Mouse (Mus musculus): Measurements from ENCODE around the gene Rac1. TPM values are rescaled to one million over a fixed set of nuclear protein-coding genes. Genes with fewer than 3 reads are reported as not detected.

Gene Rac1
- total and polyA plus RNA-seq, 2 experiments: 38.6 to 99.8 TPM

DNA sequence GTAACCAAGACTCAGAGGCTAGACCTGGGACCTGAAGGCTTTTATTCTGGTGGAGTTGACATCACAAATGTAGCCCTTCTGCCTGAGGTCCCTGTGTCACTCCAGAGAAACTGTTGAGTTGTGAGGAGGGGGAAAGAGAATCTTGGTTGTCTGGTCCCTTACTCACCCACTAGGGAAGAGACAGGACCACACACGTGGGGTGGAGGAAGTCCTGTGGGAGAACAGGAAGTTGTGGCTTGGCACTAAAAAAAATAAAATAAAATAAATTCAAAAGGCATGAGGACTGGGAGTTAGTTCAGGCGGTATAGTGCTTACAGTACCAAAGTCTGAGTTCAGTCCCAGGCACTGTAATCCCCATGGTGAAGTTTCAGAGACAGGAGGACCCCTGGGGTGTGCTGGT, 9.2 kb upstream of the Rac1 start:
- 48% methylated on average over 2 of the region's 2 CpGs for WGBS
- DNase-seq (ENCODE audit: extremely low read depth, low read depth, low spot score): no peak
- no peaks in the 10 kb centered on the region for H3K36me3 ChIP-seq (ENCODE audit: control insufficient read depth, insufficient read depth, low read length)
- H3K4me1 ChIP-seq (ENCODE audit: control insufficient read depth, insufficient read depth, low read length): no peaks in the 10 kb centered on the region
- H3K27ac ChIP-seq (replicated peaks; ENCODE audit: insufficient read depth, low read depth, low read length): no peak overlapping the region
- no peaks in the 10 kb centered on the region for H3K27me3 ChIP-seq (ENCODE audit: control insufficient read depth, insufficient read depth, low read length)
- no peak for TF ChIP-seq POLR2A (IDR thresholded peaks at IDR 0.05; ENCODE audit: extremely low read depth, insufficient read depth, low read length)
- TF ChIP-seq CTCF (IDR thresholded peaks at IDR 0.05; ENCODE audit: low read depth, low read length): no peak
- no peak overlapping the region for H3K4me3 ChIP-seq (ENCODE audit: insufficient read depth, low read depth, low read length)
- H3K79me2 ChIP-seq (ENCODE audit: control insufficient read depth, insufficient read depth, low read length): no peaks in the 10 kb centered on the region
- no peak overlapping the region for H3K9ac ChIP-seq (ENCODE audit: low read depth, low read length)

GRCm38 (mm10) chr5:143534922-143535321, 7.1 kb upstream of the Rac1 start:
- no peak for DNase-seq (ENCODE audit: extremely low read depth, low read depth, low spot score)
- 94% methylated on average over 4 of the region's 4 CpGs for WGBS
- no peak overlapping the region for H3K27ac ChIP-seq (replicated peaks; ENCODE audit: insufficient read depth, low read depth, low read length)

DNA sequence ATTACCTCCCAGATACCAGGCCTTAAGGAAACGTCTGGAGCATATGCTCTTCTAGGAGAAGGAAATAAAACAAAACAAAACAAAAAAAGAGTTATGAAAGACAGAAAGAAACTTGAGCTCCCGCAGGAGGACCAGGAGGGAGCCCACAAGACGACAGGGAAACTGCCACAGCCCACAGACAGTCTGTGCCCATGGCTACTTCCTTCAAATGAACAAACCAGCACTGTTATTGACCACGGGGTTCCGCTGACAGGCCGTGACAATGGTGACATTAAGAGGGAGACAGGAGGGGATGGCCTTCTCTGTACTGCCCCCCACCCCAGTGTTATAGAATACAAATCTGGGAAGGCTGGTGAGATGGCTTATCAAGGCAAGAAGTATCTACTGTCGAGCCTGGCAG, 2.9 kb upstream of the Rac1 start:
- no peak for DNase-seq (ENCODE audit: extremely low read depth, low read depth, low spot score)
- Histone ChIP-seq H3K27ac (replicated peaks; ENCODE audit: insufficient read depth, low read depth, low read length) (no peak overlapping the region), H3K9ac (ENCODE audit: low read depth, low read length) (no peak overlapping the region), H3K36me3 (ENCODE audit: control insufficient read depth, insufficient read depth, low read length) (no peaks in the 10 kb centered on the region), H3K79me2 (ENCODE audit: control insufficient read depth, insufficient read depth, low read length) (peaks cover 18% of the 10 kb centered on the region), H3K27me3 (ENCODE audit: control insufficient read depth, insufficient read depth, low read length) (no peaks in the 10 kb centered on the region), H3K4me3 (ENCODE audit: insufficient read depth, low read depth, low read length) (no peak overlapping the region), H3K4me1 (ENCODE audit: control insufficient read depth, insufficient read depth, low read length) (peaks cover 6% of the 10 kb centered on the region)
- 79% methylated on average over 7 of the region's 7 CpGs for WGBS
- TF ChIP-seq CTCF (IDR thresholded peaks at IDR 0.05; ENCODE audit: low read depth, low read length) (no peak), POLR2A (IDR thresholded peaks at IDR 0.05; ENCODE audit: extremely low read depth, insufficient read depth, low read length) (no peak)

More at GRCm38 (mm10) chr5:143534922-143535321, 7.1 kb upstream of the Rac1 start:
- Histone ChIP-seq H3K4me1 (ENCODE audit: control insufficient read depth, insufficient read depth, low read length) (no peaks in the 10 kb centered on the region), H3K27me3 (ENCODE audit: control insufficient read depth, insufficient read depth, low read length) (no peaks in the 10 kb centered on the region), H3K79me2 (ENCODE audit: control insufficient read depth, insufficient read depth, low read length) (no peaks in the 10 kb centered on the region), H3K9ac (ENCODE audit: low read depth, low read length) (no peak overlapping the region), H3K4me3 (ENCODE audit: insufficient read depth, low read depth, low read length) (no peak overlapping the region), H3K36me3 (ENCODE audit: control insufficient read depth, insufficient read depth, low read length) (no peaks in the 10 kb centered on the region)
- TF ChIP-seq POLR2A (IDR thresholded peaks at IDR 0.05; ENCODE audit: extremely low read depth, insufficient read depth, low read length): no peak
- TF ChIP-seq CTCF (IDR thresholded peaks at IDR 0.05; ENCODE audit: low read depth, low read length): no peak

DNA sequence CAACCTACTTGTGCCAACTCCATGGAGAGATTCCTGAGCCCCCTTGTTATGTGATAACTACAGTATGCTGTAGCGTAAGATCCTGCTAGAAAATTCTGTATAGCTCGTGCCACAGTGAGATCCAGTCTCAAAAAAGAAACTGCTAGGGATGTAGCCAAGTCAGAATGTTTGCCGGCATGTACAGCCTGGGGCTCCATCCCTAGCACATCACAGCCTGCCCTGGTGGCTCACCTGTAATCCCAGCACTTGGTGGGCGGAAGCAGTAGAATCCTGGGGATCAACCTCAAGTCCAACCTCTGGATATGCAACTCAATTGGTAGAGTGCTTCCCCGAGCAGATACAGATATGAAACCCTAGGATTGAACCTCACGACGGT, 460 bp upstream of the Rac1 start:
- no peak for TF ChIP-seq CTCF (IDR thresholded peaks at IDR 0.05; ENCODE audit: low read depth, low read length)
- TF ChIP-seq POLR2A (IDR thresholded peaks at IDR 0.05; ENCODE audit: extremely low read depth, insufficient read depth, low read length): no peak
- Histone ChIP-seq H3K79me2 (ENCODE audit: control insufficient read depth, insufficient read depth, low read length) (peaks cover 34% of the 10 kb centered on the region), H3K36me3 (ENCODE audit: control insufficient read depth, insufficient read depth, low read length) (no peaks in the 10 kb centered on the region), H3K4me3 (ENCODE audit: insufficient read depth, low read depth, low read length) (peak overlapping the region; percentile 82), H3K27ac (replicated peaks; ENCODE audit: insufficient read depth, low read depth, low read length) (peak overlapping the region; percentile 87), H3K9ac (ENCODE audit: low read depth, low read length) (peak overlapping the region; percentile 80), H3K27me3 (ENCODE audit: control insufficient read depth, insufficient read depth, low read length) (no peaks in the 10 kb centered on the region), H3K4me1 (ENCODE audit: control insufficient read depth, insufficient read depth, low read length) (peaks cover 15% of the 10 kb centered on the region)
- WGBS: 11% methylated on average over 7 of the region's 7 CpGs
- DNase-seq (ENCODE audit: extremely low read depth, low read depth, low spot score): peak; percentile 59

GRCm38 (mm10) chr5:143526698-143527331, 1.0 kb downstream of the Rac1 start:
- under 1% methylated on average over 28 of the region's 28 CpGs for WGBS
- H3K27me3 ChIP-seq (ENCODE audit: control insufficient read depth, insufficient read depth, low read length): no peaks in the 10 kb centered on the region
- peak overlapping the region; percentile 96 for H3K9ac ChIP-seq (ENCODE audit: low read depth, low read length)
- peak; percentile 63 for DNase-seq (ENCODE audit: extremely low read depth, low read depth, low spot score)
- TF ChIP-seq POLR2A (IDR thresholded peaks at IDR 0.05; ENCODE audit: extremely low read depth, insufficient read depth, low read length): no peak
- TF ChIP-seq CTCF (IDR thresholded peaks at IDR 0.05; ENCODE audit: low read depth, low read length): no peak
- peaks cover 46% of the 10 kb centered on the region for H3K79me2 ChIP-seq (ENCODE audit: control insufficient read depth, insufficient read depth, low read length)
- no peaks in the 10 kb centered on the region for H3K36me3 ChIP-seq (ENCODE audit: control insufficient read depth, insufficient read depth, low read length)
- H3K27ac ChIP-seq (replicated peaks; ENCODE audit: insufficient read depth, low read depth, low read length): peak overlapping the region; percentile 93
- peaks cover 19% of the 10 kb centered on the region for H3K4me1 ChIP-seq (ENCODE audit: control insufficient read depth, insufficient read depth, low read length)
- H3K4me3 ChIP-seq (ENCODE audit: insufficient read depth, low read depth, low read length): peak overlapping the region; percentile 82

Measured in liver, adult 2 months (tissue).